Mouse (Mus musculus) testis, adult 2 months (tissue): Measurements from ENCODE around the gene Tgfbr2. TPM values are rescaled to one million over a fixed set of nuclear protein-coding genes. Genes with fewer than 3 reads are reported as not detected.

Source experiments
- H3K27ac ChIP-seq: fragments of 200-500 bp; 2 replicates; pipeline ENCODE4 v1.5.1; 2012; ENCODE audit warnings: low read depth, low read length; ENCODE audit not compliant: control insufficient read depth, insufficient read depth
- H3K27me3 ChIP-seq: fragments of 200-500 bp; 2 replicates; pipeline ENCODE4 v1.6.1; 2012; ENCODE audit warnings: mild to moderate bottlenecking, low read length, moderate library complexity; ENCODE audit not compliant: control insufficient read depth, insufficient read depth
- H3K36me3 ChIP-seq: fragments of 200-500 bp; 2 replicates; pipeline ENCODE4 v1.6.1; 2012; ENCODE audit warnings: mild to moderate bottlenecking, low read length; ENCODE audit not compliant: control insufficient read depth, insufficient read depth
- H3K4me1 ChIP-seq: fragments of 200-500 bp; 2 replicates; pipeline ENCODE4 v1.6.1; 2012; ENCODE audit warnings: low read length; ENCODE audit not compliant: control insufficient read depth, insufficient read depth
- H3K4me3 ChIP-seq: fragments of 200-500 bp; 2 replicates; pipeline ENCODE4 v1.5.1; 2012; ENCODE audit warnings: low read depth, mild to moderate bottlenecking, low read length, moderate library complexity, mixed read lengths; ENCODE audit not compliant: control insufficient read depth
- CTCF ChIP-seq: fragments of 200-500 bp; IDR thresholded peaks from 2 replicates; pipeline ENCODE4 v1.5.1; 2012; ENCODE audit warnings: low read depth, mild to moderate bottlenecking, inconsistent platforms, low read length, moderate library complexity; ENCODE audit not compliant: control insufficient read depth, insufficient read depth, insufficient replicate concordance
- POLR2A ChIP-seq: fragments of 200-500 bp; IDR thresholded peaks from 2 replicates; pipeline ENCODE4 v1.6.1; 2012; ENCODE audit warnings: low read depth, mild to moderate bottlenecking, inconsistent platforms, low read length, moderate library complexity; ENCODE audit not compliant: control insufficient read depth
- polyA plus RNA-seq: library from polyadenylated mRNA; depleted of rRNA; stranded (reverse); fragments of >200 nt; gene quantifications from 2 replicates; pipeline ENCODE4 v1.2.3, GENCODE M21; 2012

Gene Tgfbr2
- polyA plus RNA-seq, 1 experiment: 1.5 TPM

- no peak for TF ChIP-seq POLR2A
- TF ChIP-seq CTCF: no peak
- no peaks in the 10 kb centered on the region for H3K4me1 ChIP-seq
- no peaks in the 10 kb centered on the region for H3K27me3 ChIP-seq
- no peaks in the 10 kb centered on the region for H3K36me3 ChIP-seq
- no peak overlapping the region for H3K27ac ChIP-seq
- H3K4me3 ChIP-seq: no peak overlapping the region
Measured at GRCm38 (mm10) chr9:116128886-116129285, 46.3 kb downstream of the Tgfbr2 start.

- TF ChIP-seq POLR2A (no peak), CTCF (no peak)
- Histone ChIP-seq H3K4me1 (no peaks in the 10 kb centered on the region), H3K36me3 (no peaks in the 10 kb centered on the region), H3K4me3 (no peak overlapping the region), H3K27me3 (no peaks in the 10 kb centered on the region), H3K27ac (no peak overlapping the region)
Measured at GRCm38 (mm10) chr9:116128311-116128710, 46.8 kb downstream of the Tgfbr2 start.

- H3K36me3 ChIP-seq: no peaks in the 10 kb centered on the region
- no peaks in the 10 kb centered on the region for H3K4me1 ChIP-seq
- no peak overlapping the region for H3K27ac ChIP-seq
- H3K27me3 ChIP-seq: no peaks in the 10 kb centered on the region
- TF ChIP-seq CTCF: no peak
- TF ChIP-seq POLR2A: no peak
- H3K4me3 ChIP-seq: no peak overlapping the region
Measured at GRCm38 (mm10) chr9:116126494-116126893, 48.7 kb downstream of the Tgfbr2 start.

GRCm38 (mm10) chr9:116122969-116123589 is 52.1 kb downstream of the Tgfbr2 start:
- H3K36me3 ChIP-seq: no peaks in the 10 kb centered on the region
- no peak overlapping the region for H3K4me3 ChIP-seq
- no peak overlapping the region for H3K27ac ChIP-seq
- no peaks in the 10 kb centered on the region for H3K27me3 ChIP-seq
- H3K4me1 ChIP-seq: no peaks in the 10 kb centered on the region
- no peak for TF ChIP-seq CTCF
- TF ChIP-seq POLR2A: no peak

- Histone ChIP-seq H3K4me3 (no peak overlapping the region), H3K4me1 (no peaks in the 10 kb centered on the region), H3K27ac (no peak overlapping the region), H3K27me3 (no peaks in the 10 kb centered on the region), H3K36me3 (no peaks in the 10 kb centered on the region)
- TF ChIP-seq POLR2A: no peak
Measured at GRCm38 (mm10) chr9:116122544-116122943, 52.6 kb downstream of the Tgfbr2 start.

- Histone ChIP-seq H3K27me3 (no peaks in the 10 kb centered on the region), H3K4me3 (no peak overlapping the region), H3K36me3 (no peaks in the 10 kb centered on the region), H3K27ac (no peak overlapping the region), H3K4me1 (no peaks in the 10 kb centered on the region)
- TF ChIP-seq CTCF (no peak), POLR2A (no peak)
Measured at GRCm38 (mm10) chr9:116121472-116121871, 53.7 kb downstream of the Tgfbr2 start.

- Histone ChIP-seq H3K4me3 (no peak overlapping the region), H3K4me1 (no peaks in the 10 kb centered on the region), H3K36me3 (no peaks in the 10 kb centered on the region), H3K27ac (no peak overlapping the region), H3K27me3 (no peaks in the 10 kb centered on the region)
- no peak for TF ChIP-seq POLR2A
- no peak for TF ChIP-seq CTCF
Measured at GRCm38 (mm10) chr9:116119990-116120389, 55.2 kb downstream of the Tgfbr2 start.
